Mouse (Mus musculus): ENCODE results near the gene Atp8a2.

DNA sequence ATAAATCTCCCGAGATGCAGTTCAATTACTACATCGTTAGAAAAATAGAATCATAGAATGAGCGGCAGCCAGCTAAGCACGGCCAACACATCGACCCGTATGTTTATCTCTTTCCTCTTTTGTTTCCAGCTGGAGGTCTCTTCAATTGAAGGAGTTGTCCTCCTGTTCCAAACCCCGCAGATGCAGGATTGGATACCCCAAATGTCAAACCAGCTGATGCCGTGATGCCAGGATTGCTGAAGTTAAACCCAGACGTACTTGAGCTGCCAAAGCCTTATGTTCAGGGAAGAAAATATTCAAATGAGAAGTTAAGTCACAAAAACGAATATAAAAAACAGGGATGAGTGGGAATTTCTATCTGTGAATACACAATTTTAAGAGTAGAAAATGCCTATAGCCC lies 22.9 kb upstream of the Atp8a2 start:
- TF ChIP-seq TAL1 (IDR thresholded peaks at IDR 0.05; ENCODE audit: low read length) (no peak), GATA1 (IDR thresholded peaks at IDR 0.05; ENCODE audit: low read length) (no peak)
